Mouse (Mus musculus) cerebellum, postnatal 25 days (tissue): ENCODE data around the gene Olfr517.

Experiments
- DNase-seq, 2 experiments: peaks; one replicate each; pipeline ENCODE4 v3.0.0; 2021; ENCODE audit warnings: mixed read lengths in 2 of 2

The Olfr517 gene

GRCm38 (mm10) chr7:108872279-108872678, at the start of gene Olfr517:
Gene Olfr517 (minus strand): TSS chr7:108872379.
- no peak for DNase-seq

GRCm38 (mm10) chr7:108903969-108904368, 31.8 kb upstream of the Olfr517 start:
- no peak for DNase-seq

DNA sequence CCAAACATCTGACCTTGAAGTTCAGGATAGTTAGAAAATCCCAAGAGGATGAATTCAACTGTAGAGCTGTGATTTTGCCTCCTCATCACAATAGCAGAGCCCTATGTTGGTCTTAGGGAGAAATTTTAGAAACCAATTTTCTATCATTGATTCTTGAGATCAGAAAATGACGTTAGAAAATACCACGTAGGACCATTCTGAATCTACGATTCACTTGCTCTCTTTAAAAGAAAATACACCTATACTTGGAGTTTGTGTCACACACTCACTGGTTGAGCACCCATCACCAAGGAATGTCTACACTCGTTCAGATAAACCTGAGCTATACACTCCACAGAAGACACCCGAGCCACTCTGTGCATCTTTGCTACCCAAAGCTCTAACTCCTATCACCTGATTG, 22.1 kb upstream of the Olfr517 start, which contains the start of gene Olfr519:
Olfr519 (minus strand) TSS at position 101 of the 400 bp plus-strand sequence.
- no peak for DNase-seq

DNA sequence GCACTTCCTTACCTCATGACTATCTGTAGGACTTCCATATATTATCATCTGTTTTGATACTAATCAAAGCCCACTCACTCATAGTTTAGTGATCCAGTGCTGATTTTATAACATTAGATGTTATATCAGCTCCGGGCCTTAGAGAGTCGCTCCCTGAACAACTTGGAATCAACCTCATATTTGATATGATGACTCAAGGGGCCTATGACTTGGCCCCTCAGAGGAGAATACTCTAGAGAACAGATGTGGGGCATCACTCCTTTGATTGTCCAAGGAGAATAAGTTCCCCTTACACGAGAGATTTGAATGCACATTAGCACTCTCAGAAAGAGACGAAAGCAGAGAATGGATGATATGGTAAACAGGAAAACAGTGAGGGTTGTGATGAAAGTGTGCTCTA, 12.7 kb upstream of the Olfr517 start, which contains the start of gene Olfr518:
Olfr518 (minus strand) TSS at position 101 of the 400 bp plus-strand sequence.
- no peak for DNase-seq

DNA sequence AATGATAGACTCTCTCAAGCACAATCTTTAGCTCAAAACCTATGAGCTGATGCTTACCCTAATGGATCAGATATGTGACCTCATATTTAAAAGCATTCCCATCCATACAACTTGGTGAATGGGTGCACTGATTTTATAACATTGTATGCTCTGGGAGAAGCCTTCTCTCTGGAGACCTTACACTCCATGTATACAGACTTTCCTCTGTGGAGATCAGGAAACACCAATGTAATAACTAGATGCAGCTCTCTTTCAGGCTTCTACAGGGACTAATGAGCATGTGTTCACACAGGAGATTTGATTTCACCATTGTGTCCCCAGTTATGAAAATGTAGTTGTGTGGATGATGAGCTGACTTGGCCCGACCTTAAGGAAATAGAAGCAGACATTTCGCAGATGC, 21.8 kb downstream of the Olfr517 start, which contains the start of gene Olfr516:
Olfr516 (minus strand) TSS at position 101 of the 400 bp plus-strand sequence.
- no peak for DNase-seq

DNA sequence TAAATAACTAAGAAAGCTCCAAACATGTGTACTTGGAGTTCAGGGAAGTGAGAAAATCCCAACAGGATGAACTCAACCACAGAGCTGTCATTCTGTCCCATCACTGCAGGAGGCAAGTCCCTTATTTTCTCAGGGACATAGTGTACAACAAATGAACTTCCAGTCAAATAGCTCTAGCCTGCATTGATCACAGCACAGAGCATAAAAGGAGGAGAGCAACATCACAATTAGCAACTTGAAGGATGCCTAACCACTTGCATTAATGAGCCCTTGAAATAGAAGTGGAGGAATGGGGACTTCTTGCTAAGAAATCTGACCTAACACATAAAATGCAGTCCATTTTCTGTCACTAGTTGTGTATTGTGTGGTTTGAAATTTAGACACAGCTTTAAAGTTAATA, 46.3 kb downstream of the Olfr517 start, which contains the start of gene Olfr514:
Olfr514 (minus strand) TSS at position 101 of the 400 bp plus-strand sequence.
- DNase-seq, result no peak
